Mouse (Mus musculus): ENCODE results near the gene Zfp988.
"Not testable (repeated sequence)": the region's sequence is repeated elsewhere in the genome, so short reads cannot be mapped to it uniquely, and the experiment has no call there.

Gene Zfp988

GRCm38 (mm10) chr4:147305436-147305835 is at the start of gene Zfp988:
Gene Zfp988 (plus strand): TSS chr4:147305674.
- DNase-seq, result not testable (repeated sequence)

GRCm38 (mm10) chr4:147262708-147263107 is 42.8 kb upstream of the Zfp988 start:
- DNase-seq, result not testable (repeated sequence)

- not testable (repeated sequence) for DNase-seq
Measured at GRCm38 (mm10) chr4:147267302-147267701, 38.2 kb upstream of the Zfp988 start.

- DNase-seq, result not testable (repeated sequence)
Measured at GRCm38 (mm10) chr4:147268735-147269134, 36.7 kb upstream of the Zfp988 start.

GRCm38 (mm10) chr4:147270026-147270425 is 35.4 kb upstream of the Zfp988 start:
- not testable (repeated sequence) for DNase-seq

- not testable (repeated sequence) for DNase-seq
Measured at GRCm38 (mm10) chr4:147271601-147272000, 33.9 kb upstream of the Zfp988 start.

- not testable (repeated sequence) for DNase-seq
Measured at GRCm38 (mm10) chr4:147275021-147275772, 30.3 kb upstream of the Zfp988 start.

GRCm38 (mm10) chr4:147275773-147276140 is 29.7 kb upstream of the Zfp988 start:
- DNase-seq, result not testable (repeated sequence)

- DNase-seq, result not testable (repeated sequence)
Measured at GRCm38 (mm10) chr4:147280406-147280805, 25.1 kb upstream of the Zfp988 start.

- DNase-seq, result not testable (repeated sequence)
Measured at GRCm38 (mm10) chr4:147298585-147298984, 6.9 kb upstream of the Zfp988 start.

- DNase-seq, result not testable (repeated sequence)
Measured at GRCm38 (mm10) chr4:147302375-147302774, 3.1 kb upstream of the Zfp988 start.

- DNase-seq, result not testable (repeated sequence)
Measured at GRCm38 (mm10) chr4:147335036-147335690, 29.7 kb downstream of the Zfp988 start.

GRCm38 (mm10) chr4:147335691-147336367 is 30.4 kb downstream of the Zfp988 start:
- not testable (repeated sequence) for DNase-seq

GRCm38 (mm10) chr4:147336368-147337195 is 31.1 kb downstream of the Zfp988 start:
- DNase-seq, result peak in 1 of 2 experiments; percentile 2

- not testable (repeated sequence) for DNase-seq
Measured at GRCm38 (mm10) chr4:147337520-147337919, 32.0 kb downstream of the Zfp988 start.

- no peak for DNase-seq
Measured at GRCm38 (mm10) chr4:147338032-147338610, 32.6 kb downstream of the Zfp988 start.

GRCm38 (mm10) chr4:147338706-147339105 is 33.2 kb downstream of the Zfp988 start:
- DNase-seq, result not testable (repeated sequence)

GRCm38 (mm10) chr4:147339601-147340219 is 34.2 kb downstream of the Zfp988 start:
- not testable (repeated sequence) for DNase-seq

- not testable (repeated sequence) for DNase-seq
Measured at GRCm38 (mm10) chr4:147340236-147340635, 34.8 kb downstream of the Zfp988 start.

- DNase-seq, result not testable (repeated sequence)
Measured at GRCm38 (mm10) chr4:147340876-147341275, 35.4 kb downstream of the Zfp988 start.

Measured in cerebellum, postnatal 25 days (tissue).